Mouse (Mus musculus): ENCODE measurements around the gene Ppp2r5d.

Ppp2r5d gene

DNA sequence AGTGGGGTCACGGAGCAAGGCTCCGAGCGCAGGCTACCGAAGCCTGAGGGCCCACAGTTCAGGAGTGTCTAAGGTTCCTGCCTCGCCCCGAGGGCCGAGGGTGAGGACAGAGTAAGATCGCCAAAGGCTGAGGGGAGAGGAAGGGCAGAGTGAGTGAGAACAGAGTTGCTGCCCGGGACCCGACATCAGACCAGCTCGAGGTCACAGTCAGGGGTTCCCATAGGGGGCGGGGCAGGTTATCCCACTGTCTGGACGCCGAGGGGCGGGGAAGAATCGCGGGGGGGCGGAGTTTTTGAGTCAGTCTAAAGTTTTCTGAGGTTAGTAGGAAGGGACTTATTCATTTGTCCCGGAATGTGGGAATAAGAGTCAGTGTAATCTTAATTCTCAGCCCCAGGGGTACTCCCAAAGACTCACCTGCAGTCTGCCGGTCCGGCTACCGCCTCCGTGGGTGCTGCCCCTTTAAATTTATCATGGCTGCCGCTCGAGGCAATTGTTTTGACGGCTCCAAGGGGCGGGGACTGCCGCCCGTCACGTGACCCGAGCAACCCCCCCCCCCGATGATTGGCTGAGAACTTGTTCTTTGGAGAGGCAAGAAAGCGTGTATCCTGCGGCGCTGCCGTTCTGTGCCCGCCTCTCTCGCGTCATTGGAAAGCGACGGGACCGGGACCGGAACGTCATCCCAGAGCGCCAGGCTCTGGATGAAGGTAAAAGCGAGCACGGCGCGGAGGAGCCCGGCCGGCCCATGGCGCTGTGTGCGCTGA lies 59.2 kb downstream of the Ppp2r5d start, which contains the start of the genes Klc4 and Mrpl2:
Gene Klc4 (minus strand): TSS at position 462 of the 761 bp plus-strand sequence.
Gene Mrpl2 (plus strand): TSS at position 669 of the 761 bp plus-strand sequence.
- peak; percentile 99 for DNase-seq (ENCODE audit: low spot score)

DNA sequence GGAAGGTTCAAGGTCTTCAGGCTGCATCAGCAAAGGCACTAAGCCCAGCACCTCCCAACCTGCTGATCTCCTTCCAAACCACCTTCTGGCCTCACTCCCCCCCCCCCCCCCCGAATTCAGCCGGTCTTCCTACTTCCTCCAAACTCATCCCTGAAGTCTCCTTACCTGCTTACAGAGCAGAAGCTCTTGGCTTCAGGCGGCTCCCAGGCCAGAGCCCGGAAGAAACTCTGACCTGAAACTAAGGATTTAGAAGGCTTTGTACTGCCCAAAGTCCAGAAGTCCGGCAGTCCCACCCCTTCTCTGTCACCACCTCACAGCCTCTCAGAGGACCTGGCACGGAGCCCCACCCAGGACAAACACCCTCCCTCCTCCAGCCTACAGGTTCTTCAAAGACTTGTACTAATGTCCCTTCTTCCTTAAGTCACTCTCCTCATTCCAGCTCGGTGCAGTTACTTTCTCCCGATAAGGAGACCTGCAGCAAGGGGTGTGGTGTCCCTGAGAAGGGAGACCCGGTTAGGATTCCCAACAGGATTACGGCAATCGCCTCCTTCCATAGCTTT lies 59.9 kb downstream of the Ppp2r5d start:
- DNase-seq (ENCODE audit: low spot score) = peak; percentile 82

DNA sequence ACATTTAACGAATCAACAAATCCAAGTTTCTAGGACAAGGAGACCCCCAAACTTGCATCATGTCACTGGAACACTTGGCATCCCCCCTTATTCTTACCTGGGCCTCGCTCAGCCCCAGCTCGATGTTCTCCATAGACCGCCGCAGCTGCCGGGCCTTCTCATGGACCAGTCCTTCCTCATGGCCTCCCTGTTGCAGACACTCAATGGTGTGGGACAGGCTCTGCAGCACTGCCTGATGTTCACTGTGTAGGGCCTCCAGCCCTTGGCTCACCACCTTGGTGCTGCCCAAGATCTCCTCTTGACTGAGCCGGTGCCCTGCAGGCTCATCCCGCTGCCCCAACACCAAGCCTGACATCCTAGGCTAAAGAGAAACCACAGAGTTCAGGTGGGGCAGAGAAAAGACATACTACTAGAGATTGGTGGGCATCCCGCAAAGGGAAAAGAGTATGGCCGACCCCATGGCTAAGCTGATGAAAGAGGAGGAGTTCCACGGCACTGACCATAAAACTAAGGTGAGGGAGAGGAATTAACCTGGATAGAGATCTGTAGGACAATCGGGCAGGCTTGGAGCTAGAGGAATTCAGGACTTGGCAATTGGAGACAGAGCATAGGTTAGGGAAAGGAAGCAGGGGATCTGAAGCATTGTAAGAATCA lies 60.6 kb downstream of the Ppp2r5d start:
- peak; percentile 43 for DNase-seq (ENCODE audit: low spot score)

DNA sequence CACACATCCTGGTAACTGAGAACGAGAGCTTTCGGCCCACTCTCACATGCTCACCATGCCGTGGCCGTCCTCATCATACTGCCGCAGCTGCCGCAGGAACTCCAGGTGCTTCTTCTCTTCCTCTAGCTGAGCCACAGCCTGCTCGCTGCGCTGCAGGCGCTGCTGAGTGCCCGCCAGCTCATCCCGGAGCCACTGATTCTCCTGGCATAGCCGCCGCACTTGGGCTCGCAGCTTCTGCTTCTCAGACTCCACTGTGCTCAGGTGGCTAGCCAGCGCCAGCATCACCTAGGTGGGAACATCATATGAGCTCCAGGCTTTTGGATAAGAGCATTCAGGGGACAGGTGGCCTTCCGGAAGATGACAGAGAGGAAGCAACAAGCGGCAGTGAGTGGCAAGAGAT lies 62.9 kb downstream of the Ppp2r5d start:
- DNase-seq (ENCODE audit: low spot score) = no peak

DNA sequence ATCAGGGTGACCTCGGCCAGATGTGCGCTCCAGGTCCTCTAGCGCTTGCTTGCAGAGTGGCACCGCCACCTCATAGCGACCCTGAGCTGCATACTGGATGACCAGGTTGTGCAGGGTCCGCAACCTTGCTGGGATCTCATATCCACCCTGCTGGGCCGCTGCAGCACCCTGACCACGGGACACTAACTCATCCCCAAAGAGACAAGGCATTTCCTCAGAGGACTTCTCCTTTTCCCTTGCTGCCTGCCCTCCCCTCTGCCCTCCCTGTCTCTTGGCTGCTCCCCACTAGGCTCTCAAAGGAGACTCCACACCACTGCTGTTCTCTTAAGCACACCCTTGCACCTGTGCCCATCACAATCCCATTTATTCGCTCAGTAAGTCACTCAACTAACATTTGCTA lies 65.0 kb downstream of the Ppp2r5d start:
- no peak for DNase-seq (ENCODE audit: low spot score)

DNA sequence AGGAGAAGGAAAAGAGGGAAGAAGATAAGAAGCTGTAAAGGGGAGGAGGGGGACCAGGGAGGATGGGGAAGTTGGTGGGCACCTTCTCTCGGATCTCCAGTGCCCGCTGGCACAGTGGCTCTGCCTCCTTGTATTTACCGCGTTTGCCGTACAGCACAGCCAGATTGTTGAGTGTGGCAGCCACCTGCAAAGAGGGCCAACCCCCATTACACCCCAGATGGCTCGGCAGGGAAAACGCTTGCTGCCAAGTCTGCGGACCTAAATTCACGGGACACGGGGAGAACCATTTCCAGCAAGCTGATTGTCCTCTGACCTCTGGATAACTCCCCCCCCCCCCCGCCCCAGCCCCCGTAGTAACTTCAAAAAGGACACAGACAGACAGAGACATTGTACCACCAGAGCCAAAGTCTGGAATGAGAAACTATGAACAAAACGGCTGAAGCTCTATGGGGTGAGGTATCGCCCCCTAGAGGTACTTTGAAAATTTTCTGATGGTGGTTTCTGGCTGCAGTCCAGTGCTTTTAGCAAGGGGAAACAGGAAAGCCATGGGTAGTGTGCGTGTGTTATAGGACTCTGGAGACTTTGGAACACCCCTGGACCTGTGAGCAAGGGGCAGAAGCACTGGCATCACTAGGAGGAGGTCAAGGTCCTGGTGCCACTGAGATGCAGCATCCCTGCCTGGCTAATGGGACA lies 67.9 kb downstream of the Ppp2r5d start:
- peak; percentile 73 for DNase-seq (ENCODE audit: low spot score)
